Mouse (Mus musculus) spleen, postnatal 36 days (tissue): ENCODE results near the gene Olfr1101.

Source experiments
- DNase-seq, 2 experiments: peaks; one replicate each; pipeline ENCODE4 v3.0.0; 2022; ENCODE audit warnings: low spot score in 2 of 2, mixed read lengths in 1 of 2

Gene Olfr1101

DNA sequence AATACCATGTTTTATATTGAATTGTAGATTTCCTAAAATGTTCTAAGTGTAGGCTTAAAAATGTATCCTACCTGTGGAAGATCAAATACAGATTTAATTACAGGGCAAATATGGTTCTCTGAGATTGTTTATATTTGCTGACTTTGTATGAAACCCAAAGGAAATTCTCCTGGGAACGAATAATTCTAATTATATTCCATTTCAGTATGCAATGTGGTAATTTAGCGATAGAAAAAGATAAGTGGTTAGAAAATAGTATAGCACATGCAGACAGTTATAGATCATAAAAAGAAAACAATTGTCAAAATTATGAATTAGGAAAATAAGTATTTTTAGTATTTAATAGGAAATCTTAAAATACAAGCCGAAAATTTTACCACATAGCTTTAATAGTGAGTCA, at the start of gene Olfr1101:
TSS of gene Olfr1101 (minus strand) at position 101 of the 400 bp plus-strand sequence.
- DNase-seq = no peak

DNA sequence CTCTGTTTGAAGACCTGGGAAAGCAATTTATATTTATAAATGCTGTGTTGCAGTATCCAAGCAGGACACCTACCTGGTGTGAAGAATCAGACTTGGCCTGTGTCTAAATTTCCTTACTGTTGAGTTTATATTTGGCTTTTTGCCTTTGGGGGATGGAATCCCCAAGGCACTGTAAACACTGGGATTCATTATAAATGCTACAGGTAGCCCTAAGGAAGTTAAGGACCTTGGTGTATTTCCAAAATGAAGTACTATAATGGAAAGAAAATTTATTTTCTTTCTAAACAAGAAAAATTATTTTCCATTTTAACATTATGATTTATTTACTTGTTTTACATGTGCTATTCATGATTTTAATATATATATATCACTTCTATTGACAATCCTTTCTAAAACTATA, 45.4 kb upstream of the Olfr1101 start, which contains the start of gene Olfr1105:
TSS of gene Olfr1105 (minus strand) at position 101 of the 400 bp plus-strand sequence.
- DNase-seq = no peak

DNA sequence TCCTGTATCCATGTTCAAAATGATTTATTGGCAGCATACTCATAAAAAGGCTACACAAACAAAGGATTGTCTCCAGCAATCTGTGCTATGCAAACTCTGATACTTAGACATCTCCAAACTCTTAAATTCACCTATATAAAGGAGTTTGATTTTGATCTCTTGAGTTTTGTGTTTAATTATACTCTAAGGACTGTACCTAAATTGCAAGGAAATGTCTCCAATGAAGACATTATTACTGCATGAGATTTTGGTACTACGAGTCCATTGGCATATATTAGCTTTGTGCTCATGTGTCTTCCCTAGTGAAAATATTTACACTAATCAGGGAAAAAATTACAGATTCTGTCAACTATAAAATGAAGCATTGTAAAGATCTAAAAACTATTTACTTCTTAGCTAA, 36.0 kb upstream of the Olfr1101 start, which contains the start of gene Olfr1104:
TSS of gene Olfr1104 (minus strand) at position 101 of the 400 bp plus-strand sequence.
- no peak for DNase-seq

DNA sequence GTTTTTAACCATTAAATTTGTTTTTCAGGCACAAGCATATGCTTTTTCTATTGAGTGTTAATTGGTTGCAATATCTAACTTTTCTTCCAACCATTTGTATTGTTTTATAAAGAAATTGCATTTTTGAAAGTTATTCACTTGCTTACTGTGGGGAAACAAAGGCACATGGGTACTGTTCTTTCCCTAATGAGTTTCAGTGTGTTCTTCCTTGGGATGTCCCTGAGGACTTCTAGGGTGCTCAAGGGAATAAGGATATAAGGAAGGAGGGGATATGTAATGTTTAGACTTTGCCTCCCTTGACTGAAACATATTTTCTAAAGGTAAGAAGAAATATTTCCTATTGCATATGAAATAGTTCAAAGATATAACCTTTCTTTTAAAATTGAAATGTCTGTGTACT, 7.1 kb upstream of the Olfr1101 start, which contains the start of gene Olfr1102:
TSS of gene Olfr1102 (plus strand) at position 301 of the 400 bp plus-strand sequence.
- DNase-seq = no peak

DNA sequence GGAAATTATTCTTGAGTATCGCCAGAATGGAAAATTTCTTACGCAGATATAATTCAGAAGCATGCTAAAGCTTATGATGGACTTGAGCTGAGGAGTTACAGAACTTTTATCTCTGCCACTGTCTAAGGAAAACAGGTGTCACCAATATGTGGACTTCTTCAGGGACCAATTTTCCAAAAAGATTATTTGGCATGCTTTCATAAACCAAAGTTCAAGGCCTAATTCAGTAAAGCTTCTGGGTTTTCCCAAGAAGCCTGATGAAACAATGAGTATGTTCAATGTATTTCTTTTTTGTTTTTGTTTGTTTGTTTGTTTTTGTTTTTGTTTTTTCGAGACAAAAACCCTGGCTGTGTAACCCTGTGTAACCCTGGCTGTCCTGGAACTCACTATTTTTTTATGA, 11.2 kb downstream of the Olfr1101 start, which contains the start of gene Olfr1100:
TSS of gene Olfr1100 (minus strand) at position 101 of the 400 bp plus-strand sequence.
- DNase-seq = no peak

DNA sequence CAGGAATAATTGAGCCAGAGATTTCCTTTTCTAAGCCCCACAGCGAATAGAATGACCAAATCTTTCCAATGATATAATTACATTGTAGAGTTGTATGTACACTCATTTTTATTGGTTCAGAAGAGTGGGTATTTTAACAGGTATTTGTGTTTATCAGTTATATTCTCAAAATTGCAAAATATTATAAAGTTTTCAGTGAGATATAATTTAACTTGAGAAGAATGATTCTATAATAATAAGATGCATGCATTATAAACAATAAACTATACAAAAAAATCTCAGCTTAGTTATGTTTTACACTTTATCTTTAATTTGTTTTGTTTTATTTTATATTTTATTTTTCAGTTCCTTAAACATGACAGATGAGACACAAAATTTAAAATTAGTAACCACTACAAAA, 30.4 kb downstream of the Olfr1101 start, which contains the start of gene Olfr1099:
TSS of gene Olfr1099 (minus strand) at position 101 of the 400 bp plus-strand sequence.
- no peak for DNase-seq
